Mouse (Mus musculus) ovary, adult 10 weeks (tissue): ENCODE results near the gene Rfc4. TPM values are rescaled to one million over a fixed set of nuclear protein-coding genes. Genes with fewer than 3 reads are reported as not detected.

ENCODE experiments used
- polyA plus RNA-seq: library from polyadenylated mRNA; stranded (reverse); fragments of 350-450 nt; fragmentation: Illumina TruSeq; extraction: RNeasy Lipid Tissue Mini Kit (QIAGEN cat#74804); gene quantifications from one replicate; pipeline ENCODE4 v1.2.3, GENCODE M21; 2014

Rfc4 gene
- polyA plus RNA-seq = 48.9 TPM

GRCm38 (mm10) chr16:23127673-23128375, at the start of gene Rfc4:
Gene Rfc4 (minus strand): TSS chr16:23127737.

GRCm38 (mm10) chr16:23146280-23146679, 18.7 kb upstream of the Rfc4 start, which contains the start of gene Adipoq:
Gene Adipoq (plus strand): TSS chr16:23146536.

GRCm38 (mm10) chr16:23107231-23107942, 20.1 kb downstream of the Rfc4 start, which contains the start of gene Eif4a2:
Gene Eif4a2 (plus strand): TSS chr16:23107444.

Other genes with a start within 250 kb of the Rfc4 start
- gene Ahsg, start 236.5 kb downstream of the Rfc4 start, polyA plus RNA-seq = 1.5 TPM
- gene Fetub, start 209.4 kb downstream of the Rfc4 start, polyA plus RNA-seq = 8.5 TPM
- not detected for gene Hrg, start 176.7 kb downstream of the Rfc4 start, polyA plus RNA-seq
- 1.5 TPM for gene Kng2, start 98.3 kb downstream of the Rfc4 start, polyA plus RNA-seq
- gene Kng1, start 69.9 kb downstream of the Rfc4 start, polyA plus RNA-seq = not detected
- gene Eif4a2, start 20.3 kb downstream of the Rfc4 start, polyA plus RNA-seq = 1,842 TPM
- 50.8 TPM for gene Adipoq, start 18.8 kb upstream of the Rfc4 start, polyA plus RNA-seq
- 68.7 TPM for gene St6gal1, start 97.0 kb upstream of the Rfc4 start, polyA plus RNA-seq